Mouse (Mus musculus): Measurements from ENCODE around the gene Sp6. TPM values are rescaled to one million over a fixed set of nuclear protein-coding genes. Genes with fewer than 3 reads are reported as not detected.

The Sp6 gene
- polyA plus RNA-seq, 1 experiment from 2014 or later, result 0.11 TPM

GRCm38 (mm10) chr11:96970341-96970740, 42.9 kb upstream of the Sp6 start:
- Histone ChIP-seq H3K27me3 (ENCODE audit: control insufficient read depth, insufficient read depth, low read length) (no peaks in the 10 kb centered on the region), H3K9me3 (replicated peaks; ENCODE audit: control insufficient read depth, low read length) (no peaks in the 10 kb centered on the region), H3K36me3 (ENCODE audit: control insufficient read depth, insufficient read depth, low read length) (no peaks in the 10 kb centered on the region), H3K4me2 (peak overlapping the region; percentile 41), H3K4me1 (ENCODE audit: control insufficient read depth, insufficient read depth, low read length) (peaks cover 44% of the 10 kb centered on the region), H3K9ac (ENCODE audit: low read depth, low read length) (peak overlapping the region; percentile 67), H3K27ac (ENCODE audit: low read depth, low read length) (peak overlapping the region; percentile 91), H3K4me3 (ENCODE audit: low read depth, low read length) (no peak overlapping the region)
- no peak for ATAC-seq (replicated peaks; ENCODE audit: insufficient number of reproducible peaks, low FRiP score, low TSS enrichment)
- 47% methylated on average over 3 of the region's 3 CpGs for WGBS (ENCODE audit: insufficient replicate concordance)

GRCm38 (mm10) chr11:96972906-96973305, 40.3 kb upstream of the Sp6 start:
- no peaks in the 10 kb centered on the region for H3K36me3 ChIP-seq (ENCODE audit: control insufficient read depth, insufficient read depth, low read length)
- no peak overlapping the region for H3K4me3 ChIP-seq (ENCODE audit: low read depth, low read length)
- no peak overlapping the region for H3K4me2 ChIP-seq
- H3K4me1 ChIP-seq (ENCODE audit: control insufficient read depth, insufficient read depth, low read length), result peaks cover 45% of the 10 kb centered on the region
- H3K9me3 ChIP-seq (replicated peaks; ENCODE audit: control insufficient read depth, low read length), result no peaks in the 10 kb centered on the region
- 85% methylated on average over 5 of the region's 5 CpGs for WGBS (ENCODE audit: insufficient replicate concordance)
- H3K27me3 ChIP-seq (ENCODE audit: control insufficient read depth, insufficient read depth, low read length), result no peaks in the 10 kb centered on the region
- no peak overlapping the region for H3K9ac ChIP-seq (ENCODE audit: low read depth, low read length)
- no peak overlapping the region for H3K27ac ChIP-seq (ENCODE audit: low read depth, low read length)
- no peak for ATAC-seq (replicated peaks; ENCODE audit: insufficient number of reproducible peaks, low FRiP score, low TSS enrichment)

- H3K4me3 ChIP-seq (ENCODE audit: low read depth, low read length), result no peak overlapping the region
- H3K27ac ChIP-seq (ENCODE audit: low read depth, low read length), result no peak overlapping the region
- WGBS (ENCODE audit: insufficient replicate concordance), result 90% methylated on average over 5 of the region's 5 CpGs
- H3K4me1 ChIP-seq (ENCODE audit: control insufficient read depth, insufficient read depth, low read length), result peaks cover 42% of the 10 kb centered on the region
- H3K9me3 ChIP-seq (replicated peaks; ENCODE audit: control insufficient read depth, low read length), result no peaks in the 10 kb centered on the region
- ATAC-seq (replicated peaks; ENCODE audit: insufficient number of reproducible peaks, low FRiP score, low TSS enrichment), result no peak
- H3K36me3 ChIP-seq (ENCODE audit: control insufficient read depth, insufficient read depth, low read length), result no peaks in the 10 kb centered on the region
- H3K4me2 ChIP-seq, result no peak overlapping the region
- no peaks in the 10 kb centered on the region for H3K27me3 ChIP-seq (ENCODE audit: control insufficient read depth, insufficient read depth, low read length)
- no peak overlapping the region for H3K9ac ChIP-seq (ENCODE audit: low read depth, low read length)
Measured at GRCm38 (mm10) chr11:96973426-96973964, 39.7 kb upstream of the Sp6 start.

DNA sequence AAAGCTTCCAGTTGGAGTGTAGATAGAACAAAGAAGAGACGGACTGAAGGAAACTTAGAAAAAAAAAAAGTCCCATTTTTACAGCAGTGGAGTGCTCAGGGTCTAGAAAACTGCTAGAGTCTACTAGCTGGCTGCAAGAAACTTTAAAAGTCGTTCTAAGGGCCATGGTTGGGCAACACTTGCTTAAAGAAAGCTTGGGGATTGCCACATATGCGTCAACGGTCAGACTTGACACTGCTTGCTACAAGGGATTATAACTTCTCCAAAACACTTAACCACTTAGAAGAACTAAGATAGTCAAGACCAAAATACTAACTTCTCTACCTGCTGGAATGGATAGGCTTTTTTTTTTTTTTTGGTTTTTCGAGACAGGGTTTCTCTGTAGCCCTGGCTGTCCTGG, 38.4 kb upstream of the Sp6 start:
- 74% methylated on average over 5 of the region's 5 CpGs for WGBS (ENCODE audit: insufficient replicate concordance)
- Histone ChIP-seq H3K27ac (ENCODE audit: low read depth, low read length) (no peak overlapping the region), H3K4me1 (ENCODE audit: control insufficient read depth, insufficient read depth, low read length) (peaks cover 30% of the 10 kb centered on the region)

GRCm38 (mm10) chr11:96975511-96976378, 37.4 kb upstream of the Sp6 start:
- WGBS (ENCODE audit: insufficient replicate concordance), result 59% methylated on average over 10 of the region's 10 CpGs
- Histone ChIP-seq H3K9ac (ENCODE audit: low read depth, low read length) (peak overlapping the region; percentile 97), H3K9me3 (replicated peaks; ENCODE audit: control insufficient read depth, low read length) (no peaks in the 10 kb centered on the region), H3K27ac (ENCODE audit: low read depth, low read length) (peak overlapping the region; percentile 94), H3K4me1 (ENCODE audit: control insufficient read depth, insufficient read depth, low read length) (peaks cover 21% of the 10 kb centered on the region), H3K4me2 (peak overlapping the region; percentile 89), H3K4me3 (ENCODE audit: low read depth, low read length) (peak overlapping the region; percentile 89), H3K36me3 (ENCODE audit: control insufficient read depth, insufficient read depth, low read length) (no peaks in the 10 kb centered on the region), H3K27me3 (ENCODE audit: control insufficient read depth, insufficient read depth, low read length) (no peaks in the 10 kb centered on the region)
- no peak for ATAC-seq (replicated peaks; ENCODE audit: insufficient number of reproducible peaks, low FRiP score, low TSS enrichment)

More for the DNA sequence above, 38.4 kb upstream of the Sp6 start:
- Histone ChIP-seq H3K9me3 (replicated peaks; ENCODE audit: control insufficient read depth, low read length) (no peaks in the 10 kb centered on the region), H3K27me3 (ENCODE audit: control insufficient read depth, insufficient read depth, low read length) (no peaks in the 10 kb centered on the region), H3K9ac (ENCODE audit: low read depth, low read length) (no peak overlapping the region), H3K36me3 (ENCODE audit: control insufficient read depth, insufficient read depth, low read length) (no peaks in the 10 kb centered on the region), H3K4me3 (ENCODE audit: low read depth, low read length) (no peak overlapping the region), H3K4me2 (no peak overlapping the region)
- no peak for ATAC-seq (replicated peaks; ENCODE audit: insufficient number of reproducible peaks, low FRiP score, low TSS enrichment)

DNA sequence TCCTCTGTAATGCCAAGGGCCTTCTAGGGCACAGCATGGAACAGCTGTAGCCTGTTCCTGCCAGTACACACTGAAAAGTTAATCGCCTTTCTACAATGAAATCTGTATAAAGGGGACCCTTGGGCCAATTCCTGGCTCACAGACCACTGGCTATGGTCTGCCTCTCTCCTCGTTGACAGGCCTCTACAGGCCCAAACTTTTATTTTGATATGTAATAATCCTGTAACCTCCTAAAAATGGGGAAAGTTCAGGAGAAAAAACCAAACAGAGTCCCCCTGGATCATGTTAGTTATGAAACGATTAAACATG, 36.9 kb upstream of the Sp6 start:
- H3K9ac ChIP-seq (ENCODE audit: low read depth, low read length), result peak overlapping the region; percentile 97
- peak overlapping the region; percentile 89 for H3K4me2 ChIP-seq
- H3K27me3 ChIP-seq (ENCODE audit: control insufficient read depth, insufficient read depth, low read length), result peaks cover under 1% of the 10 kb centered on the region; the same call in 1 of the 2 replicates
- H3K4me3 ChIP-seq (ENCODE audit: low read depth, low read length), result peak overlapping the region; percentile 89
- H3K27ac ChIP-seq (ENCODE audit: low read depth, low read length), result peak overlapping the region; percentile 94
- peaks cover 21% of the 10 kb centered on the region for H3K4me1 ChIP-seq (ENCODE audit: control insufficient read depth, insufficient read depth, low read length)
- H3K36me3 ChIP-seq (ENCODE audit: control insufficient read depth, insufficient read depth, low read length), result no peaks in the 10 kb centered on the region
- WGBS (ENCODE audit: insufficient replicate concordance), result 55% methylated on average over 3 of the region's 3 CpGs
- ATAC-seq (replicated peaks; ENCODE audit: insufficient number of reproducible peaks, low FRiP score, low TSS enrichment), result no peak
- no peaks in the 10 kb centered on the region for H3K9me3 ChIP-seq (replicated peaks; ENCODE audit: control insufficient read depth, low read length)

DNA sequence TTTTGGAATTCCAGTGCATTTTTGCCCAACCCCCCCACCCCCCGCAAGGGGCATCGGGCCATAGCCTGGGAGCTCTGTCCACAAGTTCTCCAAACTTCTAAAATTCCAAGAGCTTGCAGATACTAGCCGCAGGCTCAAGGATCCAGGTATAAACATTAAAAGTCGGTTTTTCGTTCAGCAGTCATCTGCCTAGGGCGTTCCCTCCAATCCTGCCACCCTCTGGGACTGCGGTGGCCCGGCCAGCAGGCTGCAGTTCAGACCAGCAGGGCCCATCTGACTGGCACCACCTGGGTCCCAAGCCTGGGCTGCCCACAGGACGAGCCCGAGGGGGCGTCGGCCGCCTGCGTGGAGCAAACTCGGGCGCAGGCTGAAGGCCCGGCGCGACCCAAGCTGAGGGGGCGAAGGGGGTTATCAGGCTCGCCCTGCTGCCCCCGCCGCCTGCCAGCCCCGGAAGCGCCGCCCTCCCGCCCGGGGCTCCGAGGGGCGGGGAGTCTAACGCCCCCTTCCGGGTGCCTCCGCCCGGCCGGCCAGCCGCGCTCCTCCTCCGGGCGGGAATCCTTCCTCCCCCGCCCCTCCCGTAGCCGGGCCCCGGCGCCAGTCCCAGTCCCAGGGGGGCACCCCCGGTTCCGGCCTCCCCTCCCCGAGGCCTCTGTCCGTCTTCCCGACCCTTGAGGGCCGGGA, 36.1 kb upstream of the Sp6 start:
- Histone ChIP-seq H3K36me3 (ENCODE audit: control insufficient read depth, insufficient read depth, low read length) (no peaks in the 10 kb centered on the region), H3K27me3 (ENCODE audit: control insufficient read depth, insufficient read depth, low read length) (peaks cover 5% of the 10 kb centered on the region; the same call in 1 of the 2 replicates), H3K9me3 (replicated peaks; ENCODE audit: control insufficient read depth, low read length) (no peaks in the 10 kb centered on the region), H3K4me3 (ENCODE audit: low read depth, low read length) (peak overlapping the region; percentile 89), H3K27ac (ENCODE audit: low read depth, low read length) (peak overlapping the region; percentile 94), H3K9ac (ENCODE audit: low read depth, low read length) (peak overlapping the region; percentile 97), H3K4me2 (peak overlapping the region; percentile 89), H3K4me1 (ENCODE audit: control insufficient read depth, insufficient read depth, low read length) (peaks cover 21% of the 10 kb centered on the region)
- under 1% methylated on average over 41 of the region's 50 CpGs for WGBS (ENCODE audit: insufficient replicate concordance)
- ATAC-seq (replicated peaks; ENCODE audit: insufficient number of reproducible peaks, low FRiP score, low TSS enrichment), result peak; percentile 80

DNA sequence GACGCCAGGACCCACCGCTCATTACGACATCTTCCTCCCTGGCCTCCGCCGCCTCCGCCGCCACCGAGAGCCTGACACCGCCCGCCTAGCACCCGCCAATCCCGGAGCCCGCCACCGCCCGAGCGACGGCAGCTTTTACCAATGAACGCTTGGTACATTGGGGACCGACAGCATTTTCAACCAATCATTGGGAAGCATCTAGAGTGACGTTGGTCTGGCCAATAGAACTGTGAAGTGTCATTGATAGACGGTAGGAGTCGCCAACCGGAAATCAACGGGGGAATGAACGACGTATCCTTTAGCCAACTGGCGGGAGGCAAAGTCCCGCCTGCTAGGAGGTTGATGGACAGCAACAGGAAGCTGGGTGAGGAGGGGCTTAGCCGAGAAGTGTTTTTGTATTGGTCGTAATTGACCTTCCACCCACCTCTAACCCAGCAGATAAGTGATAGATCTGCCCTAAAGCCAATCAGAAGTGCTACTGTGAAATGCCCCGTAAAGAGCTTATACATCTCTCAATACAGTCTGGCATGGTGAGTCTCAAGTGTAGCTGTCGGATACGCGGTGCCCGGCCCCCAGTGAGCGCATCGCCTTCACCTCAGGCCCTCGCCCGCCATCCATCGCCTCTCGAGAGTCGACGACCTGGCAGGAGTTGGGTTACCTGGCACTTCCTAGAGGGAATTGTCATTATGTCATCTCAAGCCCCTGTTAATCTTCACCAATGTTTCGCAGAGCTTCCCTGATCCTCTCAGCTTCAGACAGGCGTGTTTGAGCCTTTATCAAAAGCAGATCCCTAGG, 35.4 kb upstream of the Sp6 start:
- ATAC-seq (replicated peaks; ENCODE audit: insufficient number of reproducible peaks, low FRiP score, low TSS enrichment), result peak; percentile 96
- Histone ChIP-seq H3K27me3 (ENCODE audit: control insufficient read depth, insufficient read depth, low read length) (peaks cover 7% of the 10 kb centered on the region), H3K27ac (ENCODE audit: low read depth, low read length) (peak overlapping the region; percentile 94), H3K36me3 (ENCODE audit: control insufficient read depth, insufficient read depth, low read length) (no peaks in the 10 kb centered on the region), H3K4me1 (ENCODE audit: control insufficient read depth, insufficient read depth, low read length) (peaks cover 17% of the 10 kb centered on the region), H3K4me2 (peak overlapping the region; percentile 89), H3K4me3 (ENCODE audit: low read depth, low read length) (peak overlapping the region; percentile 89), H3K9me3 (replicated peaks; ENCODE audit: control insufficient read depth, low read length) (no peaks in the 10 kb centered on the region), H3K9ac (ENCODE audit: low read depth, low read length) (peak overlapping the region; percentile 97)
- WGBS (ENCODE audit: insufficient replicate concordance), result under 1% methylated on average over 45 of the region's 45 CpGs

Data from heart, embryonic 11.5 days (tissue).